Mouse (Mus musculus): ENCODE data around the gene St6galnac3.

- no peak for TF ChIP-seq CTCF (IDR thresholded peaks at IDR 0.05; ENCODE audit: low read depth)
- TF ChIP-seq EP300 (optimal IDR thresholded peaks at IDR 0.05) = no peak
Observed at GRCm38 (mm10) chr3:153185117-153185516, 539.9 kb downstream of the St6galnac3 start.
